Mouse (Mus musculus): ENCODE data around the gene Unc13c. TPM values are rescaled to one million over a fixed set of nuclear protein-coding genes. Genes with fewer than 3 reads are reported as not detected.

Unc13c gene
- total and polyA plus RNA-seq, 2 experiments, result not detected

DNA sequence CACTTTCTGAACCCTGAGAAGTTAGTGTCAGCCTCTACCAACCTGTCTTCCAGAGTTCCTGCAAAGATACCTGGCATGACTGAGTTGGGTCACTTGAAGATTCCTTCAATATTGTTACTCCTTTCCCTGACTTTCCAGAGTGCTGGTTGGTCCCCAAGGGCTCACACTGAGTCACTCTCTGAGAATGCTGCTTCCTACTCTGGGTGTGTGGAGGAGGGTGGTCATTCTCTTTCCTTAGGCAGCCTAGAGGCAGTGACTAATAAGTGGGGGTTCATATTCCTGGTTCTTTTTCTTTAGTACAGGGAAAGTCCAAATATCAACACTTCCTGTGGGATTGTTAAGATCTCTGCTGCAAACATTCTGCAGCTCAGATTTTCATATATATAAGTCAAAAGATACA is 16.4 kb downstream of the Unc13c start:
- TF ChIP-seq CTCF (IDR thresholded peaks at IDR 0.05; ENCODE audit: low read depth, low read length) (no peak), POLR2A (IDR thresholded peaks at IDR 0.05; ENCODE audit: extremely low read depth, insufficient read depth, low read length) (no peak)
- H3K9ac ChIP-seq (ENCODE audit: low read depth, low read length), result no peak overlapping the region
- H3K27ac ChIP-seq (replicated peaks; ENCODE audit: insufficient read depth, low read depth, low read length), result no peak overlapping the region
- no peaks in the 10 kb centered on the region for H3K4me1 ChIP-seq (ENCODE audit: control insufficient read depth, insufficient read depth, low read length)
- H3K27me3 ChIP-seq (ENCODE audit: control insufficient read depth, insufficient read depth, low read length), result no peaks in the 10 kb centered on the region
- H3K4me3 ChIP-seq (ENCODE audit: insufficient read depth, low read depth, low read length), result no peak overlapping the region
- no peaks in the 10 kb centered on the region for H3K79me2 ChIP-seq (ENCODE audit: control insufficient read depth, insufficient read depth, low read length)
- no peak for DNase-seq (ENCODE audit: extremely low read depth, low read depth, low spot score)
- H3K36me3 ChIP-seq (ENCODE audit: control insufficient read depth, insufficient read depth, low read length), result no peaks in the 10 kb centered on the region

DNA sequence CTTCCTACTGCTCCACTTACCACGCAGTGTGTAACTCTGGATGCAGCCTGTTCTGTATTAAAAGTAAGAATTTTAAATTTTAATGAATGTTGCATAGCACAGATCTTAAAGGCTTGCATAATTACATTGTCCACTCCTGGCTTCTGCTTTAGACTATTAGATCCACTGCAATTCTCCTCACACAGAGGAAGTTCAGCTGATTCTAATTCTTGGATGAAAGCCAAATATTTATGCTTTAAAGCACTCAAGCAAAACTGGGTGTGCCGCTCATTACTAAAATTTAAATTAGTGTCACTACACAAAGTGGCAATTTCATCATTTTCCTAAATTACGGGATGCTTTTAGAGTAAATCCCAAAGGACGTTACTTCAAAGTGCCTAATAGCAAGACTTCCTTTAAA is 17.2 kb downstream of the Unc13c start:
- TF ChIP-seq CTCF (IDR thresholded peaks at IDR 0.05; ENCODE audit: low read depth, low read length), result no peak
- no peak for TF ChIP-seq POLR2A (IDR thresholded peaks at IDR 0.05; ENCODE audit: extremely low read depth, insufficient read depth, low read length)
- no peak for DNase-seq (ENCODE audit: extremely low read depth, low read depth, low spot score)
- no peaks in the 10 kb centered on the region for H3K27me3 ChIP-seq (ENCODE audit: control insufficient read depth, insufficient read depth, low read length)
- H3K27ac ChIP-seq (replicated peaks; ENCODE audit: insufficient read depth, low read depth, low read length), result no peak overlapping the region
- no peak overlapping the region for H3K4me3 ChIP-seq (ENCODE audit: insufficient read depth, low read depth, low read length)
- H3K4me1 ChIP-seq (ENCODE audit: control insufficient read depth, insufficient read depth, low read length), result no peaks in the 10 kb centered on the region
- 80% methylated on average over 4 of the region's 4 CpGs for WGBS
- H3K9ac ChIP-seq (ENCODE audit: low read depth, low read length), result no peak overlapping the region
- no peaks in the 10 kb centered on the region for H3K79me2 ChIP-seq (ENCODE audit: control insufficient read depth, insufficient read depth, low read length)
- no peaks in the 10 kb centered on the region for H3K36me3 ChIP-seq (ENCODE audit: control insufficient read depth, insufficient read depth, low read length)

DNA sequence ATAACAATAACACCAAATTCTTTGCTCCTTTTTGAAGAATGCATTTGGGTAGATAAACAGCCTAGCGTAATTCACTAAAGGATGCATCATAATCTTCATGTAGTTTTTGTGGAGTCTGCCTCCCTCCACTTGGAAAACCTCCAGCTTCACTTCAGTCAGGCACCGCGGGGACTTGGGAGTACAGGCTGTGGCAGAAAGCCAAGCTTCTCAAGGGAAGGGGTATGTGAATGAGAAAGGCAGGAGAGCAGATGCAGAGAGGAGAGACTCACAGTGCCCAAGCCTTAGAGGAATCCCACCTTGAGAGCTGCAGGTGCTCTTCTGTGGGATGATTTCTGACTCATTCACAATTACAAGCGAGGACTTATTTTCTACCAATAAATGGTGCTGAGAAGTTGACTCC is 33.9 kb downstream of the Unc13c start:
- H3K79me2 ChIP-seq (ENCODE audit: control insufficient read depth, insufficient read depth, low read length), result no peaks in the 10 kb centered on the region
- no peaks in the 10 kb centered on the region for H3K4me1 ChIP-seq (ENCODE audit: control insufficient read depth, insufficient read depth, low read length)
- no peak for DNase-seq (ENCODE audit: extremely low read depth, low read depth, low spot score)
- no peaks in the 10 kb centered on the region; the same call in 1 of the 2 replicates for H3K27me3 ChIP-seq (ENCODE audit: control insufficient read depth, insufficient read depth, low read length)
- 80% methylated on average over 4 of the region's 4 CpGs for WGBS
- H3K36me3 ChIP-seq (ENCODE audit: control insufficient read depth, insufficient read depth, low read length), result no peaks in the 10 kb centered on the region
- H3K4me3 ChIP-seq (ENCODE audit: insufficient read depth, low read depth, low read length), result no peak overlapping the region
- no peak overlapping the region for H3K9ac ChIP-seq (ENCODE audit: low read depth, low read length)
- H3K27ac ChIP-seq (replicated peaks; ENCODE audit: insufficient read depth, low read depth, low read length), result no peak overlapping the region
- no peak for TF ChIP-seq POLR2A (IDR thresholded peaks at IDR 0.05; ENCODE audit: extremely low read depth, insufficient read depth, low read length)

DNA sequence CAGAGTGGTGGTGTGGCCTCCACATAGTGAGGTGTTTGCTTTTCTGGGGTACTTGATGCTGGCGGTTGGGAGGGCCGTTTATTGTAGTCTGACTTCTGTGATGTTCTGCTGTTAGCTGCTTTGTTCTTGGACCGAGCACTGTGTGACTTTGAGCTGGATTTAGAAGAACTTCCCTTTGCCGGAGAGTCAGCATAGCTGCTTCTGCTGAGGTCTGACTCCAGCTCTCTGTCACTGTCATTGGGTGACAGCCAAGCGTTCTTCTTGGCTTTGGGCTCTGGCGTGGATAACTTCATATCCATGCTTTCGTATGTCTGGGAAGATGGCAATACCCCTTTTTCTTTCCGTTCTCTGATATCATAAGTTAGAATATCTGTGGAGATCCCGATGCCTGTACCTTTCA is 36.8 kb downstream of the Unc13c start:
- 90% methylated on average over 9 of the region's 9 CpGs for WGBS
- TF ChIP-seq CTCF (IDR thresholded peaks at IDR 0.05; ENCODE audit: low read depth, low read length) (no peak), POLR2A (IDR thresholded peaks at IDR 0.05; ENCODE audit: extremely low read depth, insufficient read depth, low read length) (no peak)
- DNase-seq (ENCODE audit: extremely low read depth, low read depth, low spot score), result no peak
- no peak overlapping the region for H3K27ac ChIP-seq (replicated peaks; ENCODE audit: insufficient read depth, low read depth, low read length)
- no peak overlapping the region for H3K4me3 ChIP-seq (ENCODE audit: insufficient read depth, low read depth, low read length)
- H3K79me2 ChIP-seq (ENCODE audit: control insufficient read depth, insufficient read depth, low read length), result no peaks in the 10 kb centered on the region
- no peaks in the 10 kb centered on the region for H3K4me1 ChIP-seq (ENCODE audit: control insufficient read depth, insufficient read depth, low read length)
- H3K36me3 ChIP-seq (ENCODE audit: control insufficient read depth, insufficient read depth, low read length), result no peaks in the 10 kb centered on the region
- no peaks in the 10 kb centered on the region; the same call in 1 of the 2 replicates for H3K27me3 ChIP-seq (ENCODE audit: control insufficient read depth, insufficient read depth, low read length)
- H3K9ac ChIP-seq (ENCODE audit: low read depth, low read length), result no peak overlapping the region

DNA sequence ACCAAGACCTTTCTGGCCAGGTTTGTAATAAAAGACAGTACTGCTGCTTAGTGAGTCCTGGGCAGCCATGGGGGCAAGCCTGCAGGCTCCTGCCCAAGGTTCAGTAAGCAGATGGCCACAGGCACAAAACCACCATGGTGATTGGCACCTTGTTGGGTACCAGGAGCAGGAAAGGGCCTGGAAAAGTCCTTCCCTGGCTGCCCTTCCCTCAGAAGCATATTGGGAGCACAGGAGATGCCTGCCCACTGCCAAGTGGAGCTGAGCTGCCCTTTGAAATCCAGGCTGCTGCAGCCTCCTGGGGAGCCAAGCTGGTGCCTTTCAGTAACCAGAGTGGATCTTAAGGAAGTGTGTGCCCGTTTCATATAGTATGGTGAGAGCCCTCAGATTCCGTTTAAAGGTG is 41.5 kb downstream of the Unc13c start:
- 74% methylated on average over 2 of the region's 2 CpGs for WGBS

DNA sequence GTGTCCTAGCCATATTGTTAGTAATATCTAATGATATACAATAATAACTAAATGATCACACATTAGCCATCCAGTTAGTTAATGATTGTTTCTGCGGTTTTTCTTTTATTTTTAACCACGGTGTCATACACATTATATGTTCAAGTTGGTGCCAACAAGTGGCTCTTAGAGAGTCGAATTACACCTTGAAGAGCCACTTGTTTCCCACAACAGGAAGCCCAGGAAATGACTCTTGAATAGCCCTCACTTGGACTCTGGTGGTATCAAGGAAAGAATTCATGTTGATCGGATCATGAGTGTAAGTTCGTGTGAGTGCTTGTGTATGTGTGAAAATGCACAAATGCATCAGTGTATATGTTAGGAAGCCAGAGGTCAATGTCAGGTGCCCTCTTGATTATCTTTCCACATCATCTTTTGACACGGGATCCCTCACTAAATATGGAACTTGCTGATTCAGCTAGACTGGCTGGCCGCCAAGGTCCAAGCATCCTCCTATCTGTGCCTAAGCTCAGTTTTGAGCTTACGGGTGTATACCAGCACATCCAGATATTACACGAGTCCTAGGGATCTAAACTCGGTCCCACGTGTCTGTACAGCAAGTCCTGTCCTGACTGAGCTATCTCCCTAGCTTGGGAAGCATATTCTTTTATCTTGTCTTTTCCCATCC is 46.2 kb downstream of the Unc13c start:
- no peak for DNase-seq (ENCODE audit: extremely low read depth, low read depth, low spot score)
- 70% methylated on average over 11 of the region's 11 CpGs for WGBS
- Histone ChIP-seq H3K4me1 (ENCODE audit: control insufficient read depth, insufficient read depth, low read length) (no peaks in the 10 kb centered on the region), H3K36me3 (ENCODE audit: control insufficient read depth, insufficient read depth, low read length) (no peaks in the 10 kb centered on the region), H3K27me3 (ENCODE audit: control insufficient read depth, insufficient read depth, low read length) (no peaks in the 10 kb centered on the region), H3K27ac (replicated peaks; ENCODE audit: insufficient read depth, low read depth, low read length) (no peak overlapping the region), H3K9ac (ENCODE audit: low read depth, low read length) (no peak overlapping the region), H3K79me2 (ENCODE audit: control insufficient read depth, insufficient read depth, low read length) (no peaks in the 10 kb centered on the region), H3K4me3 (ENCODE audit: insufficient read depth, low read depth, low read length) (no peak overlapping the region)
- TF ChIP-seq POLR2A (IDR thresholded peaks at IDR 0.05; ENCODE audit: extremely low read depth, insufficient read depth, low read length), result no peak
- no peak for TF ChIP-seq CTCF (IDR thresholded peaks at IDR 0.05; ENCODE audit: low read depth, low read length)

More for the DNA sequence above, 41.5 kb downstream of the Unc13c start:
- H3K27ac ChIP-seq (replicated peaks; ENCODE audit: insufficient read depth, low read depth, low read length), result no peak overlapping the region
- no peak for DNase-seq (ENCODE audit: extremely low read depth, low read depth, low spot score)
- no peaks in the 10 kb centered on the region for H3K79me2 ChIP-seq (ENCODE audit: control insufficient read depth, insufficient read depth, low read length)
- no peaks in the 10 kb centered on the region for H3K4me1 ChIP-seq (ENCODE audit: control insufficient read depth, insufficient read depth, low read length)
- no peak overlapping the region for H3K9ac ChIP-seq (ENCODE audit: low read depth, low read length)
- TF ChIP-seq POLR2A (IDR thresholded peaks at IDR 0.05; ENCODE audit: extremely low read depth, insufficient read depth, low read length) (no peak), CTCF (IDR thresholded peaks at IDR 0.05; ENCODE audit: low read depth, low read length) (no peak)
- H3K36me3 ChIP-seq (ENCODE audit: control insufficient read depth, insufficient read depth, low read length), result no peaks in the 10 kb centered on the region
- no peak overlapping the region for H3K4me3 ChIP-seq (ENCODE audit: insufficient read depth, low read depth, low read length)
- H3K27me3 ChIP-seq (ENCODE audit: control insufficient read depth, insufficient read depth, low read length), result no peaks in the 10 kb centered on the region
